Mouse (Mus musculus): Measurements from ENCODE around the gene Sema5a. TPM values are rescaled to one million over a fixed set of nuclear protein-coding genes. Genes with fewer than 3 reads are reported as not detected.

Sema5a gene
- polyA plus RNA-seq, 1 experiment from 2014 or later: 12.0 TPM

- 54% methylated on average over 8 of the region's 8 CpGs for WGBS
- no peaks in the 10 kb centered on the region for H3K9me3 ChIP-seq (ENCODE audit: control insufficient read depth, low read length)
- 0 out of 2 replicates have a peak, but pooled peaks have one; percentile 31 for ATAC-seq (ENCODE audit: low FRiP score)
- no peak for DNase-seq (ENCODE audit: low spot score)
- H3K27ac ChIP-seq: no peak overlapping the region
- no peak overlapping the region for H3K9ac ChIP-seq
- H3K4me1 ChIP-seq (replicated peaks; ENCODE audit: control insufficient read depth, insufficient read depth, low read length): peaks cover 19% of the 10 kb centered on the region
- H3K27me3 ChIP-seq (ENCODE audit: control insufficient read depth, insufficient read depth, low read length): no peaks in the 10 kb centered on the region
- no peaks in the 10 kb centered on the region for H3K36me3 ChIP-seq (replicated peaks; ENCODE audit: control insufficient read depth, insufficient read depth)
- no peak overlapping the region for H3K4me3 ChIP-seq (replicated peaks; ENCODE audit: low read length)
- no peak overlapping the region for H3K4me2 ChIP-seq (replicated peaks)
Measured at GRCm38 (mm10) chr15:32330427-32330826, 85.8 kb downstream of the Sema5a start.

GRCm38 (mm10) chr15:32331037-32331436, 86.4 kb downstream of the Sema5a start:
- DNase-seq (ENCODE audit: low spot score) (no peak), ATAC-seq (ENCODE audit: low FRiP score) (no peak)
- no peak overlapping the region for H3K4me2 ChIP-seq (replicated peaks)
- no peaks in the 10 kb centered on the region for H3K36me3 ChIP-seq (replicated peaks; ENCODE audit: control insufficient read depth, insufficient read depth)
- H3K27ac ChIP-seq: no peak overlapping the region
- H3K9ac ChIP-seq: no peak overlapping the region
- H3K4me1 ChIP-seq (replicated peaks; ENCODE audit: control insufficient read depth, insufficient read depth, low read length): peaks cover 19% of the 10 kb centered on the region
- H3K27me3 ChIP-seq (ENCODE audit: control insufficient read depth, insufficient read depth, low read length): no peaks in the 10 kb centered on the region
- H3K9me3 ChIP-seq (ENCODE audit: control insufficient read depth, low read length): no peaks in the 10 kb centered on the region
- 45% methylated on average over 2 of the region's 2 CpGs for WGBS
- H3K4me3 ChIP-seq (replicated peaks; ENCODE audit: low read length): no peak overlapping the region

GRCm38 (mm10) chr15:32333456-32333855, 88.8 kb downstream of the Sema5a start:
- Histone ChIP-seq H3K27me3 (ENCODE audit: control insufficient read depth, insufficient read depth, low read length) (no peaks in the 10 kb centered on the region), H3K27ac (no peak overlapping the region), H3K4me2 (replicated peaks) (no peak overlapping the region), H3K4me1 (replicated peaks; ENCODE audit: control insufficient read depth, insufficient read depth, low read length) (peaks cover 19% of the 10 kb centered on the region), H3K4me3 (replicated peaks; ENCODE audit: low read length) (no peak overlapping the region), H3K9ac (no peak overlapping the region), H3K36me3 (replicated peaks; ENCODE audit: control insufficient read depth, insufficient read depth) (no peaks in the 10 kb centered on the region), H3K9me3 (ENCODE audit: control insufficient read depth, low read length) (no peaks in the 10 kb centered on the region)
- WGBS: 85% methylated on average over 2 of the region's 2 CpGs
- ATAC-seq (ENCODE audit: low FRiP score): no peak
- DNase-seq (ENCODE audit: low spot score): no peak

- WGBS: 94% methylated on average over 3 of the region's 3 CpGs
- no peak overlapping the region for H3K9ac ChIP-seq
- no peak overlapping the region for H3K4me3 ChIP-seq (replicated peaks; ENCODE audit: low read length)
- no peaks in the 10 kb centered on the region for H3K36me3 ChIP-seq (replicated peaks; ENCODE audit: control insufficient read depth, insufficient read depth)
- no peaks in the 10 kb centered on the region for H3K9me3 ChIP-seq (ENCODE audit: control insufficient read depth, low read length)
- H3K27me3 ChIP-seq (ENCODE audit: control insufficient read depth, insufficient read depth, low read length): no peaks in the 10 kb centered on the region
- no peak overlapping the region for H3K27ac ChIP-seq
- H3K4me2 ChIP-seq (replicated peaks): no peak overlapping the region
- no peak for ATAC-seq (ENCODE audit: low FRiP score)
- no peak for DNase-seq (ENCODE audit: low spot score)
- H3K4me1 ChIP-seq (replicated peaks; ENCODE audit: control insufficient read depth, insufficient read depth, low read length): no peaks in the 10 kb centered on the region; the same call in 1 of the 2 replicates
Measured at GRCm38 (mm10) chr15:32337810-32338209, 93.2 kb downstream of the Sema5a start.

- no peak overlapping the region for H3K9ac ChIP-seq
- H3K4me3 ChIP-seq (replicated peaks; ENCODE audit: low read length): no peak overlapping the region
- DNase-seq (ENCODE audit: low spot score) (no peak), ATAC-seq (ENCODE audit: low FRiP score) (no peak)
- H3K9me3 ChIP-seq (ENCODE audit: control insufficient read depth, low read length): no peaks in the 10 kb centered on the region
- H3K27me3 ChIP-seq (ENCODE audit: control insufficient read depth, insufficient read depth, low read length): no peaks in the 10 kb centered on the region
- H3K4me2 ChIP-seq (replicated peaks): no peak overlapping the region
- 55% methylated on average over 3 of the region's 3 CpGs for WGBS
- H3K36me3 ChIP-seq (replicated peaks; ENCODE audit: control insufficient read depth, insufficient read depth): no peaks in the 10 kb centered on the region
- H3K4me1 ChIP-seq (replicated peaks; ENCODE audit: control insufficient read depth, insufficient read depth, low read length): no peaks in the 10 kb centered on the region; the same call in 1 of the 2 replicates
- no peak overlapping the region for H3K27ac ChIP-seq
Measured at GRCm38 (mm10) chr15:32338721-32339290, 94.2 kb downstream of the Sema5a start.

- Histone ChIP-seq H3K27ac (no peak overlapping the region), H3K9me3 (ENCODE audit: control insufficient read depth, low read length) (no peaks in the 10 kb centered on the region), H3K4me2 (replicated peaks) (no peak overlapping the region), H3K27me3 (ENCODE audit: control insufficient read depth, insufficient read depth, low read length) (no peaks in the 10 kb centered on the region), H3K9ac (no peak overlapping the region), H3K4me3 (replicated peaks; ENCODE audit: low read length) (no peak overlapping the region), H3K4me1 (replicated peaks; ENCODE audit: control insufficient read depth, insufficient read depth, low read length) (no peaks in the 10 kb centered on the region; the same call in 1 of the 2 replicates), H3K36me3 (replicated peaks; ENCODE audit: control insufficient read depth, insufficient read depth) (no peaks in the 10 kb centered on the region)
- 41% methylated on average over 5 of the region's 5 CpGs for WGBS
- ATAC-seq (ENCODE audit: low FRiP score) (no peak), DNase-seq (ENCODE audit: low spot score) (no peak)
Measured at GRCm38 (mm10) chr15:32339426-32339825, 94.8 kb downstream of the Sema5a start.

GRCm38 (mm10) chr15:32341423-32341822, 96.8 kb downstream of the Sema5a start:
- DNase-seq (ENCODE audit: low spot score) (no peak), ATAC-seq (ENCODE audit: low FRiP score) (no peak)

GRCm38 (mm10) chr15:32343544-32343943, 98.9 kb downstream of the Sema5a start:
- Histone ChIP-seq H3K36me3 (replicated peaks; ENCODE audit: control insufficient read depth, insufficient read depth) (no peaks in the 10 kb centered on the region), H3K27me3 (ENCODE audit: control insufficient read depth, insufficient read depth, low read length) (no peaks in the 10 kb centered on the region), H3K4me2 (replicated peaks) (no peak overlapping the region), H3K27ac (no peak overlapping the region), H3K4me3 (replicated peaks; ENCODE audit: low read length) (no peak overlapping the region), H3K9ac (no peak overlapping the region), H3K4me1 (replicated peaks; ENCODE audit: control insufficient read depth, insufficient read depth, low read length) (no peaks in the 10 kb centered on the region), H3K9me3 (ENCODE audit: control insufficient read depth, low read length) (no peaks in the 10 kb centered on the region)
- no peak for ATAC-seq (ENCODE audit: low FRiP score)
- WGBS: 85% methylated on average over 5 of the region's 5 CpGs
- DNase-seq (ENCODE audit: low spot score): no peak

More at GRCm38 (mm10) chr15:32341423-32341822, 96.8 kb downstream of the Sema5a start:
- Histone ChIP-seq H3K4me3 (replicated peaks; ENCODE audit: low read length) (no peak overlapping the region), H3K36me3 (replicated peaks; ENCODE audit: control insufficient read depth, insufficient read depth) (no peaks in the 10 kb centered on the region), H3K27me3 (ENCODE audit: control insufficient read depth, insufficient read depth, low read length) (no peaks in the 10 kb centered on the region), H3K27ac (no peak overlapping the region), H3K9ac (no peak overlapping the region), H3K9me3 (ENCODE audit: control insufficient read depth, low read length) (no peaks in the 10 kb centered on the region), H3K4me1 (replicated peaks; ENCODE audit: control insufficient read depth, insufficient read depth, low read length) (no peaks in the 10 kb centered on the region), H3K4me2 (replicated peaks) (no peak overlapping the region)
- 65% methylated on average over 2 of the region's 2 CpGs for WGBS

- ATAC-seq (ENCODE audit: low FRiP score) (no peak), DNase-seq (ENCODE audit: low spot score) (no peak)
- H3K36me3 ChIP-seq (replicated peaks; ENCODE audit: control insufficient read depth, insufficient read depth): no peaks in the 10 kb centered on the region
- H3K27ac ChIP-seq: no peak overlapping the region
- H3K27me3 ChIP-seq (ENCODE audit: control insufficient read depth, insufficient read depth, low read length): no peaks in the 10 kb centered on the region
- 91% methylated on average over 5 of the region's 5 CpGs for WGBS
- no peaks in the 10 kb centered on the region for H3K4me1 ChIP-seq (replicated peaks; ENCODE audit: control insufficient read depth, insufficient read depth, low read length)
- H3K4me2 ChIP-seq (replicated peaks): no peak overlapping the region
- no peak overlapping the region for H3K4me3 ChIP-seq (replicated peaks; ENCODE audit: low read length)
- no peaks in the 10 kb centered on the region for H3K9me3 ChIP-seq (ENCODE audit: control insufficient read depth, low read length)
- H3K9ac ChIP-seq: no peak overlapping the region
Measured at GRCm38 (mm10) chr15:32347315-32347714, 102.7 kb downstream of the Sema5a start.

- H3K9ac ChIP-seq: no peak overlapping the region
- WGBS: 93% methylated on average over 5 of the region's 5 CpGs
- H3K4me1 ChIP-seq (replicated peaks; ENCODE audit: control insufficient read depth, insufficient read depth, low read length): 0 out of 2 replicates have a peak, but pooled peaks cover 8% of the 10 kb centered on the region
- no peak overlapping the region for H3K4me2 ChIP-seq (replicated peaks)
- no peaks in the 10 kb centered on the region for H3K27me3 ChIP-seq (ENCODE audit: control insufficient read depth, insufficient read depth, low read length)
- ATAC-seq (ENCODE audit: low FRiP score): no peak
- H3K4me3 ChIP-seq (replicated peaks; ENCODE audit: low read length): no peak overlapping the region
- no peak overlapping the region for H3K27ac ChIP-seq
- H3K9me3 ChIP-seq (ENCODE audit: control insufficient read depth, low read length): no peaks in the 10 kb centered on the region
- H3K36me3 ChIP-seq (replicated peaks; ENCODE audit: control insufficient read depth, insufficient read depth): no peaks in the 10 kb centered on the region
- no peak for DNase-seq (ENCODE audit: low spot score)
Measured at GRCm38 (mm10) chr15:32349276-32349675, 104.7 kb downstream of the Sema5a start.

Measured in hindbrain, embryonic 14.5 days (tissue).